Mouse (Mus musculus) brain, embryonic 14.5 days (tissue): Measurements from ENCODE around the gene Abhd10.

ENCODE experiments used
- CTCF ChIP-seq: fragments of 200-500 bp; IDR thresholded peaks from 2 replicates; pipeline ENCODE4 v1.5.1; 2012; ENCODE audit warnings: inconsistent platforms, mild to moderate bottlenecking, moderate library complexity, borderline replicate concordance; ENCODE audit not compliant: insufficient read depth, insufficient read length; ENCODE audit errors: extremely low read depth
- POLR2A ChIP-seq: fragments of 200-500 bp; IDR thresholded peaks from 2 replicates; pipeline ENCODE4 v1.6.1; 2012; ENCODE audit warnings: mild to moderate bottlenecking, inconsistent platforms, borderline replicate concordance; ENCODE audit not compliant: poor library complexity, insufficient read depth, insufficient read length, severe bottlenecking; ENCODE audit errors: extremely low read depth

DNA sequence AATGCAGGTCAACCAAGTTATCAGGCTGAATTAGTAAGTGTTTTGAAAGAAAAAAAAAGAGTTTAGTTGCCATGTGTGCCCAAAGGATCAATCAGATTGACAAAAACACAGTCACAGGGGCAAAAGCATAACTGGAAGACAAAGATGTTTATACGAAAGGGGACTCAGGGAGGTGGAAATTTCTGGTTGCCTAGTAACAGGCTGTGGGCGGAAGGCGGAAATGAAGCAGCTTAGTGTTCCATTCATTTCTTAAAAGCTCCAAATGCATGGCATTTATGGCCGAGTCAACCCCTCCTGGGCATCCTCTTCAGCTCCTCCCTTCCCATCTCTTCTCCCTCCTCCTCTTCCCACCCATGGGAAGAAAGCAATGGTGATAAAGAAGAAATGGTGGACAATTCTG lies 52.6 kb downstream of the Abhd10 start:
- TF ChIP-seq CTCF (no peak), POLR2A (no peak)
